Mouse (Mus musculus) embryonic facial prominence, embryonic 11.5 days (tissue): ENCODE data around the gene Itm2a. TPM values are rescaled to one million over a fixed set of nuclear protein-coding genes. Genes with fewer than 3 reads are reported as not detected.

ENCODE experiments used
- ATAC-seq: fragments of 200-750 bp; cut with Nextera tagmentation; replicated peaks from 2 replicates; pipeline ENCODE4 v1.8.0; 2017; ENCODE audit warnings: low read depth; ENCODE audit not compliant: insufficient number of reproducible peaks, low FRiP score, low TSS enrichment
- DNase-seq: peaks from one replicate; pipeline ENCODE4 v3.0.0-alpha.2; 2015; ENCODE audit warnings: low spot score
- H3K27ac ChIP-seq: fragments of 300-500 bp; sonication (generic); replicated peaks from 2 replicates; pipeline ENCODE4 v1.5.1; 2014; ENCODE audit warnings: mild to moderate bottlenecking, low read depth, low read length, control low read depth
- H3K27me3 ChIP-seq: fragments of 300-500 bp; sonication (generic); 2 replicates; pipeline ENCODE4 v1.6.1; 2014; ENCODE audit warnings: mild to moderate bottlenecking, low read length, moderate library complexity, mixed read lengths; ENCODE audit not compliant: control insufficient read depth, insufficient read depth
- H3K36me3 ChIP-seq: fragments of 300-500 bp; sonication (generic); replicated peaks from 2 replicates; pipeline ENCODE4 v1.6.1; 2014; ENCODE audit warnings: low read depth, mild to moderate bottlenecking, low read length, moderate library complexity, mixed read lengths; ENCODE audit not compliant: control insufficient read depth, insufficient read depth
- H3K4me1 ChIP-seq: fragments of 300-500 bp; sonication (generic); 2 replicates; pipeline ENCODE4 v1.6.1; 2014; ENCODE audit warnings: low read length, mixed read lengths; ENCODE audit not compliant: control insufficient read depth, insufficient read depth
- H3K4me2 ChIP-seq: fragments of 300-500 bp; sonication (generic); 2 replicates; pipeline ENCODE4 v1.6.1; 2014; ENCODE audit warnings: low read depth, mild to moderate bottlenecking, control low read depth, low read length, moderate library complexity
- H3K4me3 ChIP-seq: fragments of 300-500 bp; sonication (generic); 2 replicates; pipeline ENCODE4 v1.5.1; 2014; ENCODE audit warnings: low read depth, low read length, control low read depth
- H3K9ac ChIP-seq: fragments of 300-500 bp; sonication (generic); replicated peaks from 2 replicates; pipeline ENCODE4 v1.6.1; 2014; ENCODE audit warnings: mild to moderate bottlenecking, control low read depth, low read length
- H3K9me3 ChIP-seq: fragments of 300-500 bp; sonication (generic); replicated peaks from 2 replicates; pipeline ENCODE4 v1.6.1; 2016; ENCODE audit warnings: mild to moderate bottlenecking, low read length, inconsistent platforms, mixed read lengths; ENCODE audit not compliant: control insufficient read depth
- WGBS: fragments of 180-500 bp; shearing (Covaris S2); extraction: QIAGEN DNeasy Blood & Tissue Kit; methylation state at CpG from one replicate; pipeline ENCODE4 v1.1.7; 2014; 5-methylcytosine and 5-hydroxymethylcytosine counted together
- polyA plus RNA-seq: library from polyadenylated mRNA; unstranded; fragments of >200 nt; fragmentation: Nextera tagmentation; extraction: Ambion mirVana; gene quantifications from 2 replicates; pipeline ENCODE4 v1.2.1, GENCODE M21; 2014

Gene Itm2a
- polyA plus RNA-seq: 398 and 443 TPM in 2 replicates

DNA sequence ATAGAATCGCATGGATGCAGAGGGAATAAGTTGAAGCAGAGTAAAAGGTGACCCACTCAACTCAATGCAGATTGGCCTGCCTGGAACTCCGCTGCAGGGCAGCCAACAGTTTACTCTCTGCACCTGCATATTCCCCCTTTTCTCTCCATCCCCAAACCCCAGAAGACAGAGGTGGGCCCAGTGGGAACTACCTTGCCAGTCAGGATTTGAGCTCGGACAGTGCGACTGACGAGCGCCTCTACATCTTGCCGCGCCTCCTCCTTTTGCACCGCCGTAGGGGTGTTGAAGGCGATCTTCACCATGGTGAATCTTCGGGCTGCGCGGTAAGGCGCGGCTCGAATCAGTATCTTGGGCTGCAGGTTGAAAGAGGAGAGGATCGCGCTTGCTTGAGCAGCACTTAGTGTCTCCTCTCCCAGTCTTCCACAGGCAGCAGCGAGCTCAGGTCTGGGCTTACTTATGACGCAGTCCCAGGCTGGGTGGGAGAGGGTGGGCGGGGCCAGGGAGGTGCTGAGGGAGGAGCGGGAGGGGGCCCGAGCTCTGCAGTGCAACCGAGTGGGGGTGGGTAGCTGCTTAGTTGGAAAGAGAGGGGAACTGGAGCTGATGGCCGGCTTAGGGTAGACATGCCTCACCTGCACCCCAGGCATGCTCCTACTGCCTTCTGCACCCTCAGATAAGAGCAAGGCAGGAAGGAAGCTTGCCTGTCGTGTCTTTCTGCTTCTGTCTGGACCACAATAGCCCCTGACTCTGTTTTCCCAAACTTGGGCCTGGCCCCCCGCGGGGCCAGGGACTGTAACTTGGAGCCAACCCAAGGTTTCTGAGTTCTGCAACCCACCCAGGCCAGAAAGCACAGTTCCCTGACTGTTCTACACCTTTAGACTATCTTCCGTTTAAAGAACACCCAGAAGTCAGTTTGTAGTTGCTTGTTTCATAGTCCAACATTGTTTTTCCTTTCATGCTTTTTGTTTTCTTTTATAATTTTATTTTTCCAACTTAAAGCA, at the start of gene Itm2a:
Itm2a (minus strand) TSS at position 462 of the 998 bp plus-strand sequence.
- peak within 1 kb of the TSS; percentile 40 for H3K4me3 ChIP-seq
- H3K36me3 ChIP-seq: no peaks in the 10 kb centered on the region
- DNase-seq (peak; percentile 74), ATAC-seq (peak; percentile 94)
- peak within 1 kb of the TSS; percentile 63 for H3K9ac ChIP-seq
- 0 out of 2 replicates have a peak within 1 kb of the TSS, but pooled peaks have one; percentile 16 for H3K27ac ChIP-seq
- peak within 1 kb of the TSS; percentile 38 for H3K4me2 ChIP-seq
- no peaks in the 10 kb centered on the region for H3K27me3 ChIP-seq
- H3K4me1 ChIP-seq: no peaks in the 10 kb centered on the region
- WGBS: 12% methylated on average over 27 of the region's 30 CpGs
- H3K9me3 ChIP-seq: no peaks in the 10 kb centered on the region

GRCm38 (mm10) chrX:107435887-107436286, 32.7 kb upstream of the Itm2a start:
- Histone ChIP-seq H3K4me3 (no peak overlapping the region), H3K27me3 (no peaks in the 10 kb centered on the region), H3K9ac (no peak overlapping the region), H3K4me2 (no peak overlapping the region), H3K36me3 (no peaks in the 10 kb centered on the region), H3K9me3 (no peaks in the 10 kb centered on the region), H3K27ac (no peak overlapping the region), H3K4me1 (no peaks in the 10 kb centered on the region)
- ATAC-seq (no peak), DNase-seq (peak; percentile 31)
- 0% methylated on average over 2 of the region's 2 CpGs for WGBS

GRCm38 (mm10) chrX:107421304-107421703, 18.1 kb upstream of the Itm2a start:
- DNase-seq (no peak), ATAC-seq (no peak)
- 78% methylated on average over 2 of the region's 2 CpGs for WGBS
- Histone ChIP-seq H3K27me3 (no peaks in the 10 kb centered on the region), H3K4me1 (no peaks in the 10 kb centered on the region), H3K4me2 (no peak overlapping the region), H3K4me3 (no peak overlapping the region), H3K9ac (no peak overlapping the region), H3K27ac (no peak overlapping the region), H3K9me3 (no peaks in the 10 kb centered on the region), H3K36me3 (no peaks in the 10 kb centered on the region)

GRCm38 (mm10) chrX:107417345-107417744, 14.2 kb upstream of the Itm2a start:
- DNase-seq (no peak), ATAC-seq (no peak)
- H3K27me3 ChIP-seq: no peaks in the 10 kb centered on the region
- no peak overlapping the region for H3K9ac ChIP-seq
- H3K4me3 ChIP-seq: no peak overlapping the region
- H3K4me1 ChIP-seq: no peaks in the 10 kb centered on the region
- WGBS: 28% methylated on average over 3 of the region's 3 CpGs
- H3K36me3 ChIP-seq: no peaks in the 10 kb centered on the region
- no peak overlapping the region for H3K27ac ChIP-seq
- no peak overlapping the region for H3K4me2 ChIP-seq
- no peaks in the 10 kb centered on the region for H3K9me3 ChIP-seq

DNA sequence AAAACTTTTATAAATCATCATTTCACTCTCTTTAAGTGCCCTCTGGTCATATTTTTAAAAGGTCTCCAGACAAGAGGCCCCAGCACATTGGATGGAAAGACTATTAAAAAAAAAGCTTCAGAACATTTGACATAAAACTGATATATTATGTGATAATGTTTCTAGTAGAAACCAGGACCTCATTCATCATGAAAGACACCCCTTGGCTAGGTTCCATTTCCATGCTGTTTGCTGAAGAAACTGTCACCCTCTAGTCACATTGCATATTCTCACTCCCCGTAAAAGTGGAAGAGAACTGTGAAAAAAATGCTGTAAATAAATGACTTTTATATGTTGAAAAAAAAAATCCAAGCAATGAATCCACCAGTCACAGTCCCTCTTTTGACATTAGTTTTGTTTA, 12.8 kb upstream of the Itm2a start:
- no peaks in the 10 kb centered on the region for H3K27me3 ChIP-seq
- 93% methylated on average over 1 of the region's 1 CpGs for WGBS
- no peaks in the 10 kb centered on the region for H3K4me1 ChIP-seq
- no peak overlapping the region for H3K9ac ChIP-seq
- no peaks in the 10 kb centered on the region for H3K9me3 ChIP-seq
- H3K27ac ChIP-seq: no peak overlapping the region
- ATAC-seq (no peak), DNase-seq (no peak)
- H3K36me3 ChIP-seq: no peaks in the 10 kb centered on the region
- H3K4me2 ChIP-seq: no peak overlapping the region
- no peak overlapping the region for H3K4me3 ChIP-seq

- DNase-seq (peak; percentile 59), ATAC-seq (peak; percentile 32; the same call in 1 of the 2 replicates)
- no peaks in the 10 kb centered on the region for H3K36me3 ChIP-seq
- H3K4me1 ChIP-seq: no peaks in the 10 kb centered on the region
- H3K4me2 ChIP-seq: peak overlapping the region; percentile 38
- WGBS: 24% methylated on average over 18 of the region's 18 CpGs
- no peaks in the 10 kb centered on the region for H3K27me3 ChIP-seq
- no peaks in the 10 kb centered on the region for H3K9me3 ChIP-seq
- 0 out of 2 replicates have a peak overlapping the region, but pooled peaks have one; percentile 13 for H3K27ac ChIP-seq
- peak overlapping the region; percentile 63 for H3K9ac ChIP-seq
- H3K4me3 ChIP-seq: peak overlapping the region; percentile 40
Measured at GRCm38 (mm10) chrX:107402481-107402880, 695 bp downstream of the Itm2a start.

- Histone ChIP-seq H3K9me3 (no peaks in the 10 kb centered on the region), H3K27me3 (no peaks in the 10 kb centered on the region), H3K4me3 (no peak overlapping the region), H3K27ac (no peak overlapping the region), H3K4me1 (no peaks in the 10 kb centered on the region), H3K4me2 (no peak overlapping the region), H3K36me3 (no peaks in the 10 kb centered on the region), H3K9ac (no peak overlapping the region)
- WGBS: 92% methylated on average over 8 of the region's 8 CpGs
- no peak for ATAC-seq
- DNase-seq: no peak
Measured at GRCm38 (mm10) chrX:107399087-107399486, 4.1 kb downstream of the Itm2a start.

- no peaks in the 10 kb centered on the region for H3K36me3 ChIP-seq
- H3K9me3 ChIP-seq: no peaks in the 10 kb centered on the region
- H3K27ac ChIP-seq: no peak overlapping the region
- H3K4me2 ChIP-seq: no peak overlapping the region
- no peak overlapping the region for H3K9ac ChIP-seq
- ATAC-seq (no peak), DNase-seq (no peak)
- no peaks in the 10 kb centered on the region for H3K4me1 ChIP-seq
- 48% methylated on average over 3 of the region's 3 CpGs for WGBS
- no peaks in the 10 kb centered on the region for H3K27me3 ChIP-seq
- no peak overlapping the region for H3K4me3 ChIP-seq
Measured at GRCm38 (mm10) chrX:107393256-107393655, 9.9 kb downstream of the Itm2a start.
